Mouse (Mus musculus) hindbrain, postnatal 0 days (tissue): ENCODE results near the gene Gm3173. TPM values are rescaled to one million over a fixed set of nuclear protein-coding genes. Genes with fewer than 3 reads are reported as not detected.
"Not testable (repeated sequence)": the region's sequence is repeated elsewhere in the genome, so short reads cannot be mapped to it uniquely, and the experiment has no call there.

ENCODE experiments used
- ATAC-seq: fragments of 200-750 bp; cut with Nextera tagmentation; 2 replicates; pipeline ENCODE4 v1.8.0; 2017; ENCODE audit warnings: mild to moderate bottlenecking, moderate TSS enrichment, moderate library complexity
- DNase-seq: peaks from one replicate; pipeline ENCODE4 v3.0.0-alpha.2; 2015; ENCODE audit warnings: low spot score
- H3K27ac ChIP-seq: fragments of 300-500 bp; sonication (generic); 2 replicates; pipeline ENCODE4 v1.5.1; 2014; ENCODE audit warnings: mild to moderate bottlenecking
- H3K27me3 ChIP-seq: fragments of 300-500 bp; sonication (generic); 2 replicates; pipeline ENCODE4 v1.6.1; 2014; ENCODE audit warnings: low read length, mixed read lengths; ENCODE audit not compliant: insufficient read depth
- H3K36me3 ChIP-seq: fragments of 300-500 bp; sonication (generic); 2 replicates; pipeline ENCODE4 v1.6.1; 2014; ENCODE audit warnings: low read length, mixed read lengths; ENCODE audit not compliant: insufficient read depth
- H3K4me1 ChIP-seq: fragments of 300-500 bp; sonication (generic); 2 replicates; pipeline ENCODE4 v1.6.1; 2014; ENCODE audit warnings: antibody characterized with exemption, low read length, mixed read lengths; ENCODE audit not compliant: insufficient read depth
- H3K4me2 ChIP-seq: fragments of 300-500 bp; sonication (generic); 2 replicates; pipeline ENCODE4 v1.6.1; 2014; ENCODE audit warnings: low read depth, mild to moderate bottlenecking, low read length, moderate library complexity, mixed read lengths
- H3K4me3 ChIP-seq: fragments of 300-500 bp; sonication (generic); 2 replicates; pipeline ENCODE4 v1.5.1; 2014; ENCODE audit warnings: low read length
- H3K9ac ChIP-seq: fragments of 300-500 bp; sonication (generic); replicated peaks from 2 replicates; pipeline ENCODE4 v1.6.1; 2014; ENCODE audit warnings: mild to moderate bottlenecking, low read length, moderate library complexity, mixed read lengths
- H3K9me3 ChIP-seq: fragments of 300-500 bp; sonication (generic); 2 replicates; pipeline ENCODE4 v1.6.1; 2016; ENCODE audit warnings: low read length, mixed read lengths
- CTCF ChIP-seq: IDR thresholded peaks from 2 replicates; pipeline ENCODE4 v1.5.1; 2016; ENCODE audit warnings: antibody characterized with exemption, control low read depth, low read depth
- WGBS: fragments of 180-500 bp; shearing (Covaris S2); extraction: QIAGEN DNeasy Blood & Tissue Kit; methylation state at CpG from one replicate; pipeline ENCODE4 v1.1.7; 2014; 5-methylcytosine and 5-hydroxymethylcytosine counted together
- polyA plus RNA-seq: library from polyadenylated mRNA; unstranded; fragments of >200 nt; fragmentation: Nextera tagmentation; extraction: Ambion mirVana; gene quantifications from 2 replicates; pipeline ENCODE4 v1.2.1, GENCODE M21; 2015
- total RNA-seq: library from RNA; depleted of rRNA; stranded (reverse); fragments of >200 nt; gene quantifications from 2 replicates; pipeline ENCODE4 v1.2.3, GENCODE M21; 2014; rRNA removed

Gene Gm3173
- total and polyA plus RNA-seq, 2 experiments from 2014 or later = 2.0 TPM; not detected in 1

GRCm38 (mm10) chr14:4414965-4415835 is 15.6 kb upstream of the Gm3173 start, which contains the start of gene Gm3164:
Gm3164 (plus strand) TSS chr14:4415448.
- H3K27ac ChIP-seq, H3K9me3 ChIP-seq, ATAC-seq, H3K4me1 ChIP-seq, H3K9ac ChIP-seq, H3K36me3 ChIP-seq, H3K27me3 ChIP-seq: not testable (repeated sequence)
- DNase-seq = peak; percentile 1
- Histone ChIP-seq H3K4me2 (peak within 1 kb of the TSS; percentile 48), H3K4me3 (peak within 1 kb of the TSS; percentile 37)
- 3% methylated on average over 20 of the region's 59 CpGs for WGBS
- TF ChIP-seq CTCF = peak; percentile 37

GRCm38 (mm10) chr14:4481445-4481844 is 50.7 kb downstream of the Gm3173 start, which contains the start of gene Gm3182:
Gm3182 (plus strand) TSS chr14:4481745.
- H3K9ac ChIP-seq, H3K4me1 ChIP-seq, ATAC-seq, H3K27ac ChIP-seq, H3K27me3 ChIP-seq, H3K9me3 ChIP-seq, DNase-seq, H3K4me2 ChIP-seq, H3K4me3 ChIP-seq, H3K36me3 ChIP-seq: not testable (repeated sequence)
- WGBS = 83% methylated on average over 1 of the region's 2 CpGs

- Histone ChIP-seq H3K4me2 (peak overlapping the region; percentile 35; the same call in 1 of the 2 replicates), H3K4me3 (peak overlapping the region; percentile 23)
- DNase-seq = peak; percentile 0
- H3K27me3 ChIP-seq, H3K27ac ChIP-seq, H3K9ac ChIP-seq, H3K9me3 ChIP-seq, H3K36me3 ChIP-seq, H3K4me1 ChIP-seq, ATAC-seq: not testable (repeated sequence)
- WGBS = 3% methylated on average over 16 of the region's 25 CpGs
These were observed 68.6 kb downstream of the Gm3173 start for GRCm38 (mm10) chr14:4499425-4499824.

GRCm38 (mm10) chr14:4555105-4555504 is 124.3 kb downstream of the Gm3173 start, which contains the start of gene Gm3047:
Gm3047 (plus strand) TSS chr14:4555405.
- not testable (repeated sequence) for H3K27me3 ChIP-seq, ATAC-seq, DNase-seq, H3K9ac ChIP-seq, H3K4me1 ChIP-seq, H3K4me2 ChIP-seq, H3K4me3 ChIP-seq, H3K27ac ChIP-seq, H3K36me3 ChIP-seq, H3K9me3 ChIP-seq
- WGBS = no CpG with 5 or more reads among the region's 2 CpGs

Other genes starting within 250 kb of the Gm3173 start
- gene Gm2974, start 248.4 kb upstream of the Gm3173 start, total RNA-seq = 3.9 and 5.5 TPM in 2 replicates
- 5.3 and 8.9 TPM in 2 replicates for gene Gm2974, start 248.4 kb upstream of the Gm3173 start, polyA plus RNA-seq
- gene Gm3138, start 181.4 kb upstream of the Gm3173 start, total RNA-seq = not detected in 2 replicates
- not detected in 2 replicates for gene Gm3138, start 181.4 kb upstream of the Gm3173 start, polyA plus RNA-seq
- not detected in 2 replicates for gene Gm3149, start 113.7 kb upstream of the Gm3173 start, total RNA-seq
- gene Gm3149, start 113.7 kb upstream of the Gm3173 start, polyA plus RNA-seq = not detected in 2 replicates
- 2.8 and 4.2 TPM in 2 replicates for gene 2610042L04Rik, start 96.2 kb upstream of the Gm3173 start, total RNA-seq
- gene 2610042L04Rik, start 96.2 kb upstream of the Gm3173 start, polyA plus RNA-seq = 4.9 and 7.0 TPM in 2 replicates
- gene Gm3159, start 33.5 kb upstream of the Gm3173 start, total RNA-seq = not detected in 2 replicates
- gene Gm3159, start 33.5 kb upstream of the Gm3173 start, polyA plus RNA-seq = not detected in 2 replicates
- 1.1 and 1.5 TPM in 2 replicates for gene Gm3164, start 15.5 kb upstream of the Gm3173 start, total RNA-seq
- gene Gm3164, start 15.5 kb upstream of the Gm3173 start, polyA plus RNA-seq = 4.1 and 6.4 TPM in 2 replicates
- not detected in 2 replicates for gene Gm3182, start 50.8 kb downstream of the Gm3173 start, total RNA-seq
- not detected in 2 replicates for gene Gm3182, start 50.8 kb downstream of the Gm3173 start, polyA plus RNA-seq
- gene Gm3047, start 124.4 kb downstream of the Gm3173 start, total RNA-seq = not detected in 2 replicates
- gene Gm3047, start 124.4 kb downstream of the Gm3173 start, polyA plus RNA-seq = not detected in 2 replicates
- 0.31 TPM in 1 of 2 replicates, not detected in the other for gene Gm8159, start 201.4 kb downstream of the Gm3173 start, total RNA-seq
- 0.23 TPM in 1 of 2 replicates, not detected in the other for gene Gm8159, start 201.4 kb downstream of the Gm3173 start, polyA plus RNA-seq
- gene Gm3239, start 233.2 kb downstream of the Gm3173 start, total RNA-seq = 0.63 and 4.5 TPM in 2 replicates
- gene Gm3239, start 233.2 kb downstream of the Gm3173 start, polyA plus RNA-seq = 0.79 and 1.3 TPM in 2 replicates